ENCODE assay signal across 8 mouse cellular contexts in the genomic region with DNA sequence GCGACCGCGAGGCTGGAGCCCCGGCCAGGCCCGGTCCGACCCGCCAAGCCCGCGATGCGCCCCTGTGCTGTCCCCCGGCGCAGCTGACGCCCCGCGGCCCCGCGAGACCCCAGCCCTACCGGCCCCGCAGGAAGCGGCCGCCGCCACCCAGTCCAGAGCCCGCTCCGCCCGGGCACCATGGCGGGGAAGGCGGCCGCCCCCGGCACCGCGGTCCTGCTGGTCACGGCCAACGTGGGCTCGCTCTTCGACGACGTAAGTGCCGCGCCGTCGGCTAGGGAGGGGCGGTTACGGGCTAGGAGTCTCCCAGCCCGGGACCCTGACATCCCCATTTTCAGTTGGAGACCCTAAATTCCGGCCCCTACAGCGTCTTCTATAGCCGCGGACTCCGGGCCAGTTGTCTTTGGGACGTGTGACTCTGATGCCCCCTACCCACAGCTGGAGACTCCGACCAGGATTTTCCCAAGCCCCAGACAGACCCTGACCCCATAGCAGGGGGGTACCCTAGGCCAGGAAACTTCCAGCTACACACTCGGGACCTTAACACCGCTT. TPM values are rescaled to one million over a fixed set of nuclear protein-coding genes. Genes with fewer than 3 reads are reported as not detected.
A peak's percentile ranks its signal among the peaks of the same experiment; 100 is the strongest.
DNase-seq lines count a peak whose midpoint lies in the region; ATAC-seq and TF ChIP-seq lines count a peak whose summit lies in the region.

No protein-coding gene starts in this region.

- no peak for TF ChIP-seq CTCF in MEL (IDR thresholded peaks at IDR 0.05 in 2 of 3, conservative IDR thresholded peaks at IDR 0.05 in 1 of 3; ENCODE audit: control insufficient read depth in 1 of 3, insufficient read depth in 1 of 3, low read depth in 2 of 3, low read length in 3 of 3, poor library complexity in 1 of 3, severe bottlenecking in 1 of 3)

- peak; percentile 27; the same call in 1 of the 2 replicates for ATAC-seq in heart, embryonic 12.5 days (ENCODE audit: insufficient number of reproducible peaks, low FRiP score)
- ATAC-seq in kidney, embryonic 15.5 days (replicated peaks; ENCODE audit: low FRiP score) = peak; percentile 61
- peak; percentile 81 for ATAC-seq in midbrain, embryonic 11.5 days (ENCODE audit: low FRiP score)
- ATAC-seq in erythroid progenitor cell, adult 5-6 weeks (replicated peaks; ENCODE audit: low FRiP score, poor library complexity, severe bottlenecking) = no peak

- peaks cover 5% of the 10 kb centered on the region; the same call in 1 of the 2 replicates for H3K36me3 ChIP-seq in heart, embryonic 12.5 days
- peaks cover 0 to 8% of the 10 kb centered on the region in 2 experiments; a peak in 2 of 4 replicates for H3K36me3 ChIP-seq in MEL (ENCODE audit: control insufficient read depth in 1 of 2, insufficient read depth in 2 of 2, low read length in 2 of 2)
- no peaks in the 10 kb centered on the region for H3K36me3 ChIP-seq in forebrain, embryonic 10.5 days (replicated peaks)
- H3K36me3 ChIP-seq in kidney, embryonic 15.5 days = no peaks in the 10 kb centered on the region
- no peaks in the 10 kb centered on the region for H3K36me3 ChIP-seq in midbrain, embryonic 11.5 days (ENCODE audit: control insufficient read depth, insufficient read depth, low read length)

- WGBS in heart, embryonic 12.5 days = under 1% methylated on average over 53 of the region's 53 CpGs
- WGBS in forebrain, embryonic 10.5 days = under 1% methylated on average over 53 of the region's 53 CpGs
- under 1% methylated on average over 46 of the region's 53 CpGs for WGBS in kidney, embryonic 15.5 days
- 1% methylated on average over 53 of the region's 53 CpGs for WGBS in midbrain, embryonic 11.5 days

- H3K4me2 ChIP-seq in heart, embryonic 12.5 days = peak overlapping the region; percentile 75
- peak overlapping the region; percentile 75 for H3K4me2 ChIP-seq in kidney, embryonic 15.5 days
- H3K4me2 ChIP-seq in midbrain, embryonic 11.5 days = peak overlapping the region; percentile 79

- TF ChIP-seq RAD21 in MEL (IDR thresholded peaks at IDR 0.05; ENCODE audit: low read depth, low read length) = no peak

- peak overlapping the region; percentile 90 for H3K27ac ChIP-seq in heart, embryonic 12.5 days (ENCODE audit: poor library complexity, severe bottlenecking)
- H3K27ac ChIP-seq in MEL (ENCODE audit: control insufficient read depth, low read depth, low read length) = no peak overlapping the region
- peak overlapping the region; percentile 95 for H3K27ac ChIP-seq in forebrain, embryonic 10.5 days
- H3K27ac ChIP-seq in kidney, embryonic 15.5 days = peak overlapping the region; percentile 61
- no peak overlapping the region for H3K27ac ChIP-seq in midbrain, embryonic 11.5 days (ENCODE audit: low read depth, low read length)

- H3K4me1 ChIP-seq in heart, embryonic 12.5 days (replicated peaks) = peaks cover 54% of the 10 kb centered on the region
- H3K4me1 ChIP-seq in MEL (ENCODE audit: control insufficient read depth in 1 of 2, insufficient read depth in 2 of 2, low read length in 2 of 2) = peaks cover 2 to 19% of the 10 kb centered on the region in 2 experiments; a peak in 3 of 4 replicates
- peaks cover 29% of the 10 kb centered on the region for H3K4me1 ChIP-seq in forebrain, embryonic 10.5 days
- peaks cover 44% of the 10 kb centered on the region for H3K4me1 ChIP-seq in kidney, embryonic 15.5 days
- H3K4me1 ChIP-seq in midbrain, embryonic 11.5 days (ENCODE audit: control insufficient read depth, insufficient read depth, low read length) = peaks cover 8% of the 10 kb centered on the region

- H3K9ac ChIP-seq in heart, embryonic 12.5 days = peak overlapping the region; percentile 99
- peak overlapping the region; percentile 88 for H3K9ac ChIP-seq in MEL (ENCODE audit: control insufficient read depth, low read depth, low read length, poor library complexity, severe bottlenecking)
- peak overlapping the region; percentile 83 for H3K9ac ChIP-seq in kidney, embryonic 15.5 days
- H3K9ac ChIP-seq in midbrain, embryonic 11.5 days (ENCODE audit: low read length) = peak overlapping the region; percentile 82

- TF ChIP-seq POLR2A in MEL (IDR thresholded peaks at IDR 0.05; ENCODE audit: control insufficient read depth in 1 of 2, insufficient read depth in 1 of 2, low read depth in 1 of 2, low read length in 2 of 2, poor library complexity in 1 of 2) = no peak; a peak in 1 of 4 replicates

- H3K9me3 ChIP-seq in heart, embryonic 12.5 days (replicated peaks) = no peaks in the 10 kb centered on the region
- H3K9me3 ChIP-seq in MEL (replicated peaks; ENCODE audit: insufficient read depth, low read length) = no peaks in the 10 kb centered on the region
- no peaks in the 10 kb centered on the region for H3K9me3 ChIP-seq in forebrain, embryonic 10.5 days
- no peaks in the 10 kb centered on the region for H3K9me3 ChIP-seq in kidney, embryonic 15.5 days (replicated peaks)
- H3K9me3 ChIP-seq in midbrain, embryonic 11.5 days (ENCODE audit: control insufficient read depth, low read length) = no peaks in the 10 kb centered on the region

- peak overlapping the region; percentile 90 for H3K4me3 ChIP-seq in heart, embryonic 12.5 days
- H3K4me3 ChIP-seq in MEL (ENCODE audit: control insufficient read depth in 1 of 2, insufficient read depth in 1 of 2, low read depth in 2 of 2, low read length in 2 of 2) = peak overlapping the region; percentile 68 to 91
- H3K4me3 ChIP-seq in forebrain, embryonic 10.5 days = peak overlapping the region; percentile 85
- H3K4me3 ChIP-seq in kidney, embryonic 15.5 days (replicated peaks) = peak overlapping the region; percentile 70
- H3K4me3 ChIP-seq in midbrain, embryonic 11.5 days (ENCODE audit: low read depth, low read length) = peak overlapping the region; percentile 74

- H3K79me2 ChIP-seq in MEL (ENCODE audit: control insufficient read depth, insufficient read depth, low read length, poor library complexity) = peaks cover 7% of the 10 kb centered on the region

- H3K27me3 ChIP-seq in heart, embryonic 12.5 days (replicated peaks) = no peaks in the 10 kb centered on the region
- no peaks in the 10 kb centered on the region for H3K27me3 ChIP-seq in MEL (ENCODE audit: control insufficient read depth in 1 of 2, insufficient read depth in 2 of 2, low read length in 2 of 2)
- 0 out of 2 replicates have a peak, but pooled peaks cover 5% of the 10 kb centered on the region for H3K27me3 ChIP-seq in forebrain, embryonic 10.5 days (ENCODE audit: poor library complexity, severe bottlenecking)
- no peaks in the 10 kb centered on the region for H3K27me3 ChIP-seq in kidney, embryonic 15.5 days
- H3K27me3 ChIP-seq in midbrain, embryonic 11.5 days (ENCODE audit: control insufficient read depth, insufficient read depth, low read length) = no peaks in the 10 kb centered on the region

- TF ChIP-seq EP300 in MEL (IDR thresholded peaks at IDR 0.05; ENCODE audit: low read depth in 1 of 2, low read length in 2 of 2) = no peak

- DNase-seq in heart, postnatal 4 days = no peak
- peak; percentile 59 for DNase-seq in MEL (ENCODE audit: low read depth, low spot score)
- no peak for DNase-seq in forebrain, embryonic 10.5 days (ENCODE audit: extremely low spot score, low spot score)
- DNase-seq in midbrain, embryonic 11.5 days (ENCODE audit: low spot score, missing footprints) = peak; percentile 93
- DNase-seq in right cerebral cortex, postnatal 4 days = no peak

TF ChIP-seq in MEL, 35 proteins besides CTCF, POLR2A, EP300 and RAD21:
- TF ChIP-seq MEF2A (IDR thresholded peaks at IDR 0.05; ENCODE audit: extremely low read depth, insufficient replicate concordance, low read depth, low read length, poor library complexity, severe bottlenecking) = no peak
- no peak for TF ChIP-seq GATA1 (IDR thresholded peaks at IDR 0.05; ENCODE audit: low read depth, low read length)
- TF ChIP-seq NRF1 (IDR thresholded peaks at IDR 0.05; ENCODE audit: insufficient read depth, low read depth, low read length, poor library complexity, severe bottlenecking) = no peak
- TF ChIP-seq TCF12 (IDR thresholded peaks at IDR 0.05; ENCODE audit: low read depth, low read length) = no peak
- no peak for TF ChIP-seq SMC3 (IDR thresholded peaks at IDR 0.05; ENCODE audit: low read depth, low read length)
- no peak for TF ChIP-seq MXI1 (IDR thresholded peaks at IDR 0.05; ENCODE audit: low read depth, low read length)
- TF ChIP-seq HCFC1 (IDR thresholded peaks at IDR 0.05; ENCODE audit: low read depth, low read length) = no peak
- TF ChIP-seq ZNF384 (IDR thresholded peaks at IDR 0.05; ENCODE audit: low read depth, low read length) = no peak
- TF ChIP-seq ZKSCAN1 (IDR thresholded peaks at IDR 0.05; ENCODE audit: low read depth, low read length) = no peak
- no peak for TF ChIP-seq MYC (IDR thresholded peaks at IDR 0.05; ENCODE audit: low read depth, low read length)
- TF ChIP-seq CHD2 (IDR thresholded peaks at IDR 0.05; ENCODE audit: low read length) = no peak
- TF ChIP-seq MYB (IDR thresholded peaks at IDR 0.05; ENCODE audit: low read depth, low read length) = no peak

RNA-seq across cellular contexts. Expression of a gene that starts 0.4 kb away (rescaled TPM):
- 96.3 and 104 TPM in 2 replicates for polyA plus RNA-seq in heart, embryonic 12.5 days (2016; fragmentation: Nextera tagmentation; extraction: Ambion mirVana)
- total RNA-seq in heart, postnatal 4 days (2021) = 100 to 1,000 TPM; 183 to 186 TPM
- 4.8 and 5.7 TPM in 2 replicates for total RNA-seq in MEL (2012; rRNA removed)
- 10 to 100 TPM in 1 of 2 experiments, not detected in 1; 14.4 TPM for polyA plus RNA-seq in MEL (2012; ENCODE audit: insufficient read depth in 1 of 2, insufficient read length in 2 of 2, low read depth in 1 of 2, low replicate concordance in 2 of 2, missing spikeins in 1 of 2)
- 10.5 and 14.3 TPM in 2 replicates for polyA plus RNA-seq in forebrain, embryonic 10.5 days (2016; fragmentation: Nextera tagmentation; extraction: Ambion mirVana)
- 19.1 and 22.2 TPM in 2 replicates for polyA plus RNA-seq in kidney, embryonic 15.5 days (2015; fragmentation: Nextera tagmentation; extraction: Ambion mirVana)
- polyA plus RNA-seq in midbrain, embryonic 11.5 days (2014; fragmentation: Nextera tagmentation; extraction: Ambion mirVana) = 23.2 and 25.2 TPM in 2 replicates
- 17.7 and 20.1 TPM in 2 replicates for total RNA-seq in erythroid progenitor cell, adult 5-6 weeks (2015; ENCODE audit: low replicate concordance)
- total RNA-seq in erythroid progenitor cell, adult 5-6 weeks (2017; ENCODE audit: low replicate concordance) = 9.0 and 14.7 TPM in 2 replicates

Comparison
In these comparisons a context has a peak if more than half of its experiments do, and no peak if none do; other contexts are left out.
1. H3K27ac ChIP-seq: peak in heart, embryonic 12.5 days (single experiment), forebrain, embryonic 10.5 days (single experiment) and kidney, embryonic 15.5 days (single experiment); none in MEL (single experiment) and midbrain, embryonic 11.5 days (single experiment).
2. DNase-seq: peak in MEL (single experiment) and midbrain, embryonic 11.5 days (single experiment); none in heart, postnatal 4 days (single experiment), forebrain, embryonic 10.5 days (single experiment) and right cerebral cortex, postnatal 4 days (single experiment).
3. Peak in every context shown above with its lines, with median percentiles within 50 percentile points of each other: H3K4me2 ChIP-seq, H3K4me3 ChIP-seq and H3K9ac ChIP-seq.